Mouse (Mus musculus): ENCODE results near the gene Akap8l.

GRCm38 (mm10) chr17:32349851-32350381 lies 491 bp downstream of the Akap8l start:
- TF ChIP-seq POLR2A (IDR thresholded peaks at IDR 0.05; ENCODE audit: insufficient read depth, low read depth, low read length), result no peak
- TF ChIP-seq CTCF (IDR thresholded peaks at IDR 0.05), result no peak
- no peak for TF ChIP-seq EP300 (IDR thresholded peaks at IDR 0.05; ENCODE audit: insufficient read depth, low read depth, low read length)

Data from heart, adult 2 months (tissue).